In the genomic region with DNA sequence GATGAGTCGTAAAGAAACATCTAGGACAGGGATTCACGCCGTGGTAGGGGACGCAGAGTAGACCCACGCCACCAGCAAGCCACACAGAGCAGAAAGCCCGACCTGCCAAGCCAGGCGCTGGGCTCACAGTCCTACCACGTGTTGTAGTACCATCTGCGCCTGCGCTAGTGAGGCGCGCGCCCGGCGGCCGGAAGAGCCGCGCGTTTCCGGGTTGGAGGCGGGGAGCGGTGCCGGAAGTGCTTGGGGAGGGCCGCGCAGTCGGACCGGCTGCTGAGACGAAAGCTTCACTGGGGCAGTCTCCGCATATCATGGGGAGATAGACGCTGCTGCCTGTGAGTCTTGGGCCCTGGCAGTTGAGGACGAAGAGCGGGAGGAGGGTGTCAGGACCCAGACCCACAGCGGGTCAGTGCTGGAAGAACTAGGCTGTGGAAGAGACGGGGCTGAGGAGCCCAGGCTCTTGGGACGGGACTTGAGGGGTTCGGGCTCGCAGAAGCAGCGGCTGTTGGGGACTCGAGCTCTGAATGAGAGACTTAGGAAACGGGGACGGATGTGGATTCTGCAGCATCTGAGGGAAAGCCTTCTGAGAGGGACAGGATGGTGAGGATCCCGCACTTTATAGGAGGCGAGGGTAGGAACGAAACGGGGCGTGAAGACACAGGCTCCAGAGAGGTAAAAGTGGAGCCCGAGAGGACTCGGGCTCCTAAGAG, we compare ENCODE assay signal across 8 mouse cellular contexts. TPM values are rescaled to one million over a fixed set of nuclear protein-coding genes. Genes with fewer than 3 reads are reported as not detected.
DNase-seq lines count a peak whose midpoint lies in the region; ATAC-seq and TF ChIP-seq lines count a peak whose summit lies in the region.

A gene (plus strand): TSS at position 220 of the 707 bp plus-strand sequence.

- peak; percentile 64 for ATAC-seq in activated CD4-positive, CD25-positive, alpha-beta regulatory T cell, adult 4 months
- ATAC-seq in inflammation-experienced regulatory T-cells, adult 6 months: peak; percentile 75
- peak; percentile 63 for ATAC-seq in megakaryocyte-erythroid progenitor cell, adult 5-6 weeks (replicated peaks; ENCODE audit: low FRiP score, low TSS enrichment, poor library complexity, severe bottlenecking)

- intact Hi-C loops in left cerebral cortex, postnatal 10 days (cut with DNase I): loop anchor here (5.0 to 10.0 kb wide), 3 partner anchors 33 to 140 kb away; no protein-coding TSS in a partner anchor

- H3K27ac ChIP-seq in cortical plate, adult 2 months (ENCODE audit: insufficient read depth, low read length): peak within 1 kb of the TSS; percentile 55

- TF ChIP-seq POLR2A in cortical plate, adult 2 months (IDR thresholded peaks at IDR 0.05; ENCODE audit: extremely low read depth, insufficient read depth, low read length): peak; percentile 94

- H3K4me3 ChIP-seq in cortical plate, adult 2 months (ENCODE audit: insufficient read depth, low read length): peak within 1 kb of the TSS; percentile 87

- H3K4me1 ChIP-seq in cortical plate, adult 2 months (ENCODE audit: control insufficient read depth, insufficient read depth, low read length): no peaks in the 10 kb centered on the region

- DNase-seq in gastrocnemius, postnatal 10 days: peak; percentile 92
- DNase-seq in left cerebral cortex, postnatal 10 days (ENCODE audit: extremely low spot score in 1 of 2, low spot score in 2 of 2): peak; percentile 89 to 95
- DNase-seq in right cerebral cortex, postnatal 25 days: peak; percentile 92
- DNase-seq in urinary bladder, postnatal 4 days (ENCODE audit: low spot score in 2 of 2): peak; percentile 89 to 92

- TF ChIP-seq CTCF in cortical plate, adult 2 months (IDR thresholded peaks at IDR 0.05; ENCODE audit: extremely low read depth, insufficient read depth, low read length): no peak

RNA-seq across cellular contexts. Expression of the gene that starts here (rescaled TPM):
- polyA plus RNA-seq in activated CD4-positive, CD25-positive, alpha-beta regulatory T cell, adult 4 months (2017; shearing (Covaris generic)): 10 to 100 TPM; 74.6 to 89.5 TPM
- polyA plus RNA-seq in cortical plate, adult 2 months (2012; rRNA removed): 15.9 and 19.4 TPM in 2 replicates
- 10 to 100 TPM; 22.9 to 25.7 TPM for total RNA-seq in gastrocnemius, postnatal 10 days (2021)
- polyA plus RNA-seq in inflammation-experienced regulatory T-cells, adult 6 months (2017; shearing (Covaris generic)): 100 to 1,000 TPM in 1 of 3 experiments, 10 to 100 TPM in 2; 78.9 to 105 (median 84.2) TPM
- total RNA-seq in left cerebral cortex, postnatal 10 days (2021): 10 to 100 TPM; 13.9 to 15.4 TPM
- 46.1 and 55.7 TPM in 2 replicates for total RNA-seq in megakaryocyte-erythroid progenitor cell, adult 5-6 weeks (2014; fragmentation: Nextera tagmentation)
- 71.5 and 106 TPM in 2 replicates for total RNA-seq in megakaryocyte-erythroid progenitor cell, adult 5-6 weeks (2017)

Comparison
In these comparisons a context has a peak if more than half of its experiments do, and no peak if none do; other contexts are left out.
1. Peak in every context shown above with its lines: DNase-seq, ATAC-seq, H3K4me3 ChIP-seq and H3K27ac ChIP-seq.